Mouse (Mus musculus) brown adipose tissue, adult 24 weeks (tissue): Measurements from ENCODE around the gene Bhmt2. TPM values are rescaled to one million over a fixed set of nuclear protein-coding genes. Genes with fewer than 3 reads are reported as not detected.

ENCODE experiments used
- H3K27ac ChIP-seq: fragments of 200-500 bp; replicated peaks from 2 replicates; pipeline ENCODE4 v1.5.1; 2012; ENCODE audit warnings: low read depth, mild to moderate bottlenecking, low read length
- H3K4me1 ChIP-seq: fragments of 200-500 bp; 2 replicates; pipeline ENCODE4 v1.6.1; 2012; ENCODE audit warnings: low read length, mixed read lengths; ENCODE audit not compliant: control insufficient read depth, insufficient read depth, insufficient read length
- H3K4me3 ChIP-seq: fragments of 200-500 bp; 2 replicates; pipeline ENCODE4 v1.5.1; 2012; ENCODE audit warnings: low read depth, mild to moderate bottlenecking, low read length, moderate library complexity; ENCODE audit not compliant: insufficient read depth
- polyA plus RNA-seq: library from polyadenylated mRNA; stranded (reverse); fragments of >200 nt; gene quantifications from 2 replicates; pipeline ENCODE4 v1.2.4, GENCODE M21; 2012; ENCODE audit not compliant: missing spikeins, insufficient read depth, insufficient read length

Bhmt2 gene
- polyA plus RNA-seq, 1 experiment, result not detected

- Histone ChIP-seq H3K4me1 (no peaks in the 10 kb centered on the region), H3K27ac (no peak overlapping the region), H3K4me3 (no peak overlapping the region)
These were observed 60.3 kb downstream of the Bhmt2 start for GRCm38 (mm10) chr13:93613771-93614170.

- Histone ChIP-seq H3K4me3 (no peak overlapping the region), H3K27ac (no peak overlapping the region), H3K4me1 (no peaks in the 10 kb centered on the region)
These were observed 61.2 kb downstream of the Bhmt2 start for GRCm38 (mm10) chr13:93612660-93613607.

- no peak overlapping the region for H3K27ac ChIP-seq
- H3K4me3 ChIP-seq, result no peak overlapping the region
- H3K4me1 ChIP-seq, result no peaks in the 10 kb centered on the region
These were observed 65.6 kb downstream of the Bhmt2 start for GRCm38 (mm10) chr13:93608476-93608875.

GRCm38 (mm10) chr13:93607701-93608100 is 66.4 kb downstream of the Bhmt2 start:
- Histone ChIP-seq H3K4me3 (no peak overlapping the region), H3K27ac (no peak overlapping the region), H3K4me1 (no peaks in the 10 kb centered on the region)

GRCm38 (mm10) chr13:93606868-93607578 is 67.1 kb downstream of the Bhmt2 start:
- Histone ChIP-seq H3K27ac (no peak overlapping the region), H3K4me1 (no peaks in the 10 kb centered on the region), H3K4me3 (no peak overlapping the region)

Other genes starting within 250 kb of the Bhmt2 start
- gene Jmy, start 174.5 kb downstream of the Bhmt2 start, polyA plus RNA-seq, result 7.0 TPM in 2 replicates
- 2.1 TPM in 1 of 2 replicates, not detected in the other for gene Bhmt, start 36.3 kb downstream of the Bhmt2 start, polyA plus RNA-seq
- not detected in 2 replicates for gene Dmgdh, start 131 bp upstream of the Bhmt2 start, polyA plus RNA-seq
- gene Arsb, start 97.3 kb upstream of the Bhmt2 start, polyA plus RNA-seq, result 21.6 and 35.6 TPM in 2 replicates